Mouse (Mus musculus) thymus, adult 2 months (tissue): Measurements from ENCODE around the gene Ptprd. TPM values are rescaled to one million over a fixed set of nuclear protein-coding genes. Genes with fewer than 3 reads are reported as not detected.

Experiments
- DNase-seq: peaks from one replicate; pipeline ENCODE4 v3.0.0; 2021
- H3K27ac ChIP-seq: fragments of 200-500 bp; 2 replicates; pipeline ENCODE4 v1.5.1; 2012; ENCODE audit warnings: low read length, control low read depth; ENCODE audit not compliant: control insufficient read depth, insufficient read depth
- H3K27me3 ChIP-seq: fragments of 200-500 bp; 2 replicates; pipeline ENCODE4 v1.6.1; 2012; ENCODE audit warnings: mild to moderate bottlenecking, low read length, moderate library complexity, mixed read lengths; ENCODE audit not compliant: control insufficient read depth, insufficient read depth
- H3K36me3 ChIP-seq: fragments of 200-500 bp; 2 replicates; pipeline ENCODE4 v1.6.1; 2012; ENCODE audit warnings: mild to moderate bottlenecking, low read length, moderate library complexity; ENCODE audit not compliant: control insufficient read depth, insufficient read depth
- H3K4me1 ChIP-seq: fragments of 200-500 bp; replicated peaks from 2 replicates; pipeline ENCODE4 v1.6.1; 2012; ENCODE audit warnings: low read length; ENCODE audit not compliant: control insufficient read depth, insufficient read depth
- H3K4me3 ChIP-seq: fragments of 200-500 bp; 2 replicates; pipeline ENCODE4 v1.5.1; 2012; ENCODE audit warnings: mild to moderate bottlenecking, low read length, control low read depth, moderate library complexity; ENCODE audit not compliant: control insufficient read depth, insufficient read depth
- CTCF ChIP-seq: fragments of 200-500 bp; IDR thresholded peaks from 2 replicates; pipeline ENCODE4 v1.5.1; 2012; ENCODE audit warnings: mild to moderate bottlenecking, control low read depth, low read length, moderate library complexity, borderline replicate concordance; ENCODE audit not compliant: control insufficient read depth, poor library complexity, insufficient read depth; ENCODE audit errors: extremely low read depth
- POLR2A ChIP-seq: fragments of 200-500 bp; IDR thresholded peaks from 2 replicates; pipeline ENCODE4 v1.6.1; 2012; ENCODE audit warnings: mild to moderate bottlenecking, low read length, control low read depth, moderate library complexity; ENCODE audit not compliant: control insufficient read depth, poor library complexity, insufficient read depth; ENCODE audit errors: extremely low read depth
- WGBS: fragments of 180-500 bp; shearing (Covaris S2); methylation state at CpG from one replicate; pipeline ENCODE4 v1.1.7; 2018; 5-methylcytosine and 5-hydroxymethylcytosine counted together
- polyA plus RNA-seq: library from polyadenylated mRNA; depleted of rRNA; stranded (reverse); fragments of >200 nt; gene quantifications from 2 replicates; pipeline ENCODE4 v1.2.3, GENCODE M21; 2012

Gene Ptprd
- polyA plus RNA-seq, 1 experiment, result 1.0 TPM

DNA sequence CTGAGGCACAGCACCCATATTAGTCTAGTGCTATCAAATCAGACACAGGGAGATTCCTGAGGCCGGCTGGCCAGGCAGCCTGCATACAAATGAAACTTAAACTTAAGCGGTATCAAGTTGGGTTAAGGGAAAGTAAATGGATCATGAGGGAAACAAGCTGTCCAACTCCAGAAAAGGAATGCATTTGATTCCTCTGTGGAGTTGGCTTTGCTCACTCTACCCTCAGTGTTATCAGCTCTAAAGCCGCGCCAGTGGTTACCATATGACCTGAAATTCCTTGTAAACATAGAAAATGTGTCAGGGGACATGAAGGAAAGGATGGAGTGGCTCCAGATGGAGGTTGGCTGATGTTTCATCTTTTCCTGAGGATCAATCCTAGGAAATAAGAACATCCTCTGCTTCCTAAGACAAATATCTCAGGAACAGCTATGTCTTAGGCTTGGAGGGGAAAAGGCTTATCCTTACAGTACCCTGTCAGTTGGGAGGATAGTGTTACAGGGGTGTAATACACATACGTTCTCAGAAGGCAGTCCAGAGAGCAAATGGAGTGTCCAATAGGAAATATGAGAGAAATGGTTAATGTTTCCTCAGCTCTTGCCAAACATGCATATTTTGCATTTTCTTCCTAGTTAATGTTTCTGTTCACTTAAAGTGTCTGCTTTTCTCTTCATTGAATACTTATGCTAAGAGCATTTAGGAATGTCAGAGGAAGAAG, 697.7 kb downstream of the Ptprd start:
- H3K4me1 ChIP-seq, result no peaks in the 10 kb centered on the region
- 87% methylated on average over 5 of the region's 5 CpGs for WGBS
- no peak for DNase-seq
- no peak overlapping the region for H3K27ac ChIP-seq
- H3K27me3 ChIP-seq, result no peaks in the 10 kb centered on the region
- TF ChIP-seq CTCF, result no peak
- no peak for TF ChIP-seq POLR2A
- no peak overlapping the region for H3K4me3 ChIP-seq
- no peaks in the 10 kb centered on the region for H3K36me3 ChIP-seq

DNA sequence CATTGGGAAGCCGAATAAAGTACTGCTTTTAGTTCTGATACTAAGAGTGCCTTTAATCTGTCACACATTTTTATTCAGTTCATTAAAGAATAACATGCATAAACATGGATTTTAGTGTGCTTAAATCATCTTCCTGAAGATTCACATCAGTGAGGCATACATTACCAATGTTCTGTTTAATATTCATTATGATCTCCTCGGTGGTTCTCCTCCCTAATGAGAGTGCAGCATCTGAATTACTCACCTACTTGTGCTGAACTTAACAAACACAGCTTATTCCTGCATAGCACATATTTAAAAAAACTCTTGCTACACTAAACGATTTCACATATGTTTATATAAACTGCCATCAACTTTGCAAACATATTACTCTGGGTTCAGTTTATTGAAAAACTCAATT, 698.7 kb downstream of the Ptprd start:
- Histone ChIP-seq H3K36me3 (no peaks in the 10 kb centered on the region), H3K27me3 (no peaks in the 10 kb centered on the region), H3K4me3 (no peak overlapping the region), H3K27ac (no peak overlapping the region), H3K4me1 (no peaks in the 10 kb centered on the region)
- TF ChIP-seq CTCF, result no peak
- no peak for TF ChIP-seq POLR2A
- WGBS, result 88% methylated on average over 3 of the region's 3 CpGs
- DNase-seq, result no peak

DNA sequence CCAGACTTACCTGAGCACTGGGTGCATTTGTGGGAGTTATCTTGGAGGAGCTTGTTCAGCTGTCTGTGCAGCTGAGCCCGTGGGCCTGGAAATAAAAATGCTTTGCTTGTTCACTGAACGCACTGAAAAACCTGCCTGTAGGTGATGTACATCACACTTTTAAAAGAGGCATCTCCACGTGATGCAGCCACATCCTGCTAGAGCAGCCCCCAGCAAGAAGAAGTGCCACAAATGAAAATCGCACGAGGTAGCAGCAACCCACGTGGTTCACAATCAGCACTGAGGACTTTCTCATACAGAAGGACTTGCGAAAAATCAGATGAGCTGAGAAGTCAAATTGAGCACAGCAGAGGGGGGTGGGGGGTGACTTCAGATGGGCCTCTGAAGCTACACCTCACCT, 757.7 kb downstream of the Ptprd start:
- TF ChIP-seq CTCF (no peak), POLR2A (no peak)
- WGBS, result 83% methylated on average over 7 of the region's 7 CpGs
- Histone ChIP-seq H3K4me3 (no peak overlapping the region), H3K36me3 (no peaks in the 10 kb centered on the region), H3K27ac (no peak overlapping the region), H3K27me3 (no peaks in the 10 kb centered on the region), H3K4me1 (no peaks in the 10 kb centered on the region)
- no peak for DNase-seq

DNA sequence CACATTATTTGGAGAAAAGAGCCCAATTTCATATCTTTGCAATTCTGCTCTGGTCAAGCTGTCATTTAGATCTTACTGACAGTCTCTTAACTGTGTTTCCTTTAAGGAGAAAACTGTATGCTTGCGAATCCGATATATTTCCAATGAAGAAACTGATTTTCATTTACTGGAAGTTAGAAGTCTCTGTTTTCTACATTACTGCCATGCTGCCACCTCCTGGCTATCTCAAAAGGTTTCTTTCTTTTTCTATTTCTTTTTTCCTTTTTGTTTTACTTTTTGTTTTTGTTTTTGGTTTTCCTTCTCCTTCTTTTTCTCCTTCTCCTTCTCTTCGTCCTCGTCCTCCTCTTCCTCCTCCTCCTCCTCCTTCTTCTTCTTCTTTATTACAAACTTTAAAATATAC, 812.6 kb downstream of the Ptprd start:
- no peak overlapping the region for H3K4me3 ChIP-seq
- H3K27me3 ChIP-seq, result no peaks in the 10 kb centered on the region
- no peaks in the 10 kb centered on the region for H3K36me3 ChIP-seq
- 88% methylated on average over 4 of the region's 4 CpGs for WGBS
- H3K4me1 ChIP-seq, result no peaks in the 10 kb centered on the region
- no peak for DNase-seq
- no peak overlapping the region for H3K27ac ChIP-seq
- TF ChIP-seq POLR2A (no peak), CTCF (no peak)

DNA sequence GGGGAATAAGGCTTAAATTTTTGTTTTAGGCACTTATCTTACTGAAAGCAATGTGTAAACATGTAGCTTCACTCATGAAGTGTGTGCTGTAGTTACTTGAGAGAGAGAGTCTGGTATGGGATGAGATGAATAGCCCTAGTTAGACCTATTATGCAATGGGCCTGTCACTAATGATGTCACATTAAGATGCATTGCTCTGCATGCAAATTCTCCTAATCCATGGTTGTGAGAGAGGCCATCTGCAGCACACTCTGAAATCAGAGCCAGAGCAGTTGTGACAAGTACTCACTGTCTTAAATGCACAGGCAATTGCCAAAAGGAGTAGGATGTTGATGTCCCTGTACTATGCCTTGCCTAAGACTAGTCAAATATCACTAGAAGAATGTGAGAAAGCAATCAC, 850.0 kb downstream of the Ptprd start:
- no peaks in the 10 kb centered on the region for H3K27me3 ChIP-seq
- no peak overlapping the region for H3K4me3 ChIP-seq
- no peak overlapping the region for H3K27ac ChIP-seq
- H3K36me3 ChIP-seq, result no peaks in the 10 kb centered on the region
- H3K4me1 ChIP-seq, result no peaks in the 10 kb centered on the region
- no peak for DNase-seq
- TF ChIP-seq CTCF (no peak), POLR2A (no peak)

DNA sequence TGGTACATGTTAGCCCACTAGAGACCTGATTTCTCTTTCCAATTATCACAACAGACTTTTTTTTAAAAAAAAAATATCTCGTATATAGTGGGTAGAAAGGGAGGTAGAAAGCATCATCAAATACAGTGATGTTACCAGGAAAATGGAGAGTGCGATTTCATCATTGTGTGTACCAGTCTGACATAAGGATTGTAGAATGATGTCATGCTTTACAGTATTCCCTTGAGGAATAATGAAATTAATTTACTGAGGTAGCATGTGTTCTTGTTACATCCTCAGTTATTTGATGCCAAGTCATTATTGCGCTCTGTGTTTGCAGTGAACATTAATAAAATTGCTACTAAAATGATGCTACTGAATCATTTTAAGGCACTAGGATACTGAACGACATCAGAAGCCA, 884.6 kb downstream of the Ptprd start:
- Histone ChIP-seq H3K27me3 (no peaks in the 10 kb centered on the region), H3K36me3 (no peaks in the 10 kb centered on the region), H3K4me3 (no peak overlapping the region), H3K27ac (no peak overlapping the region), H3K4me1 (no peaks in the 10 kb centered on the region)
- TF ChIP-seq POLR2A, result no peak
- no peak for TF ChIP-seq CTCF
- 90% methylated on average over 4 of the region's 4 CpGs for WGBS
- DNase-seq, result no peak
